Mouse (Mus musculus) forebrain, embryonic 10.5 days (tissue): ENCODE data around the gene Dalrd3. TPM values are rescaled to one million over a fixed set of nuclear protein-coding genes. Genes with fewer than 3 reads are reported as not detected.
"Not testable (repeated sequence)": the region's sequence is repeated elsewhere in the genome, so short reads cannot be mapped to it uniquely, and the experiment has no call there.

Source experiments
- DNase-seq: peaks from one replicate; pipeline ENCODE4 v3.0.0-alpha.2; 2017; ENCODE audit warnings: low spot score; ENCODE audit errors: extremely low spot score
- H3K27ac ChIP-seq: fragments of 300-500 bp; sonication (generic); 2 replicates; pipeline ENCODE4 v1.5.1; 2016; ENCODE audit warnings: mild to moderate bottlenecking
- H3K27me3 ChIP-seq: fragments of 300-500 bp; sonication (generic); 2 replicates; pipeline ENCODE4 v1.6.1; 2016; ENCODE audit warnings: mild to moderate bottlenecking; ENCODE audit not compliant: poor library complexity, severe bottlenecking
- H3K36me3 ChIP-seq: fragments of 300-500 bp; sonication (generic); replicated peaks from 2 replicates; pipeline ENCODE4 v1.6.1; 2016; ENCODE audit warnings: mild to moderate bottlenecking, moderate library complexity
- H3K4me1 ChIP-seq: fragments of 300-500 bp; sonication (generic); 2 replicates; pipeline ENCODE4 v1.6.1; 2016
- H3K4me3 ChIP-seq: fragments of 300-500 bp; sonication (generic); 2 replicates; pipeline ENCODE4 v1.5.1; 2016; ENCODE audit warnings: mild to moderate bottlenecking, moderate library complexity
- H3K9me3 ChIP-seq: fragments of 300-500 bp; sonication (generic); 2 replicates; pipeline ENCODE4 v1.6.1; 2016; ENCODE audit warnings: mild to moderate bottlenecking, moderate library complexity
- WGBS: fragments of 180-500 bp; shearing (Covaris S2); methylation state at CpG from one replicate; pipeline ENCODE4 v1.1.7; 2016; 5-methylcytosine and 5-hydroxymethylcytosine counted together
- microRNA counts: library from miRNA; unstranded; fragments of <30 nt; microRNA quantifications from one replicate; lab custom pipeline; 2017
- microRNA-seq: library from miRNA; unstranded; fragments of <30 nt; microRNA quantifications from one replicate; pipeline ENCODE4, GENCODE M21; 2017
- polyA plus RNA-seq: library from polyadenylated mRNA; unstranded; fragments of >200 nt; fragmentation: Nextera tagmentation; extraction: Ambion mirVana; gene quantifications from 2 replicates; pipeline ENCODE4 v1.2.1, GENCODE M21; 2016

The Dalrd3 gene
- polyA plus RNA-seq, 1 experiment from 2014 or later: 201 TPM

DNA sequence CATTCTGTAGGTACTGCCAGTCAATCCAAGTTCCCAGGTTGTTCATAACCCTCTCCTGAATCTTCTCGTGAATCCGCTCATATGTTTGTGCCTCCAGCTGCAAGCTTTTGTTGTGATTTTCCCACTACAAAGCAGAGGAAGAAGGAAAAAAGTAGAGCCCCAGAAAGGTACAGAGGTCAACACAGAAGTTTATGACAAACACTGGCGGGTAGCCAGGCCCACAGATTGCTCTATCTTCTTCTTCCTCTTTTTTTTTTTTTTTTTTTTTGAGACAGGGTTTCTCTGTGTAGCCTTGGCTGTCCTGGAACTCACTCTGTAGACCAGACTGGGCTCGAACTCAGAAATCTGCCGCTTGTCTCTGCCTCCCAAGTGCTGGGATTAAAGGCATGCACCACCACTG lies 38.2 kb downstream of the Dalrd3 start:
- Histone ChIP-seq H3K36me3 (peaks cover 100% of the 10 kb centered on the region), H3K4me1 (peaks cover 12% of the 10 kb centered on the region; the same call in 1 of the 2 replicates)
- DNase-seq, H3K27me3 ChIP-seq, H3K27ac ChIP-seq, H3K4me3 ChIP-seq, H3K9me3 ChIP-seq: not testable (repeated sequence)
- 95% methylated on average over 5 of the region's 5 CpGs for WGBS

DNA sequence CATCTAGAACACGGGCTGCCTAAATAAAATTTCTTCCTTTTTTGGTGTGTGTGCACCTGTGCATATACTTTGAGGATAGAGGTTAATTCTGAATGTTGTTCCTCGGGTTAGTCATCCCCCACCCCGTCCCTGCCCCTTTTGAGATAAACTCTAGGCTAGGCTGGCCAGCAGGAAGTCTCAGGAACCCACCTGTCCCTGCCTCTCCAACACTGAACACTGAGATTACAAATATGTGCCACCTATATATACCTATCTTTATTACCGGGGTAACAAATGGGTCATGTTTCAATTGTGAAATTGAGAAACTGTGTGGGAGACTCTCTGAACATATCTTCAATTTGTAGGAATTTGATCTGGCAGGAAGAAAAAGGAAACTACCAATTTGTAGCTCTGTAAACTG lies 39.2 kb downstream of the Dalrd3 start:
- DNase-seq: no peak
- Histone ChIP-seq H3K4me1 (peaks cover 12% of the 10 kb centered on the region; the same call in 1 of the 2 replicates), H3K27me3 (no peaks in the 10 kb centered on the region), H3K36me3 (peaks cover 100% of the 10 kb centered on the region), H3K9me3 (no peaks in the 10 kb centered on the region), H3K4me3 (no peak overlapping the region), H3K27ac (no peak overlapping the region)
- 91% methylated on average over 4 of the region's 4 CpGs for WGBS

DNA sequence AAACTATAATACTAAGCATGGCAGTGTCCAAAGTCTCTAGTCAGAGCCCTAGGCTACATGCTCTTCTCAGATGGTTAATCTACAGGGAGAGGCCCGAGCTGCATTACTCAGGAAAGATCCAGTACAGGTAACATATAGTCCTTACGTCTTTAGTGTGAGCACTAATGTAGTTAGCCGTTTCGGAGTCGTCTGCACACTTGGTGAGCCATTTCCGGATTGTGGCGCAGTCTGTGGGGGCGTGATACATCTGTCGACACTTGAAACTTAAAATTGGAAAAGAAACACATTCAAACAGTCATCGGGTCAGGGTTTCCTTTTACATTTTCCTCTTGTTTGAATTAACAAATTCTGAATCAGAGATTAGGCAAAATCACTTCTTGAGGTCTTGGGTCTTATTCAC lies 41.8 kb downstream of the Dalrd3 start:
- 0 out of 2 replicates have a peak, but pooled peaks cover 7% of the 10 kb centered on the region for H3K4me1 ChIP-seq
- peaks cover 100% of the 10 kb centered on the region for H3K36me3 ChIP-seq
- H3K4me3 ChIP-seq: no peak overlapping the region
- WGBS: 95% methylated on average over 10 of the region's 10 CpGs
- no peaks in the 10 kb centered on the region for H3K27me3 ChIP-seq
- no peak overlapping the region for H3K27ac ChIP-seq
- no peak for DNase-seq
- H3K9me3 ChIP-seq: no peaks in the 10 kb centered on the region

DNA sequence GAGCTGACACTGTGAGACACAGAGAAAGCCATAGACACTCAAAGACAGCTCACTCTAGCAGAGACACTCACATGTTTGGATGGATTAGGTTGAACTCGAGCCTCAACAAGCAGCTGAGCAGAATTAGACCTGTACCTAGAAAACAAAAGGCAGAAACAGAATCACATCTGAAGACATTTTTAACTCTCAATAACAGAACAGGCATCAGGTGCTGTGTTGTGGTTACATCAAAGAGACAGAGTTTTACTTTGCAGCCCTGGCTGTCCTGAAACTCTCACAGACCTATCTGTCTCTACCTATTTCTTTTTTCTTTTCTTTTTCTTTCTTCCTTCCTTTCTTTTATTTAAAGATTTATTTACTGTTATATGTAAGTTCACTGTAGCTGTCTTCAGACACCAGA lies 47.6 kb downstream of the Dalrd3 start:
- H3K27ac ChIP-seq: no peak overlapping the region
- H3K4me1 ChIP-seq: 0 out of 2 replicates have a peak, but pooled peaks cover 3% of the 10 kb centered on the region
- H3K4me3 ChIP-seq: no peak overlapping the region
- WGBS: 92% methylated on average over 1 of the region's 1 CpGs
- no peaks in the 10 kb centered on the region for H3K9me3 ChIP-seq
- no peaks in the 10 kb centered on the region for H3K27me3 ChIP-seq
- peaks cover 87% of the 10 kb centered on the region for H3K36me3 ChIP-seq
- DNase-seq: no peak

MicroRNA genes within 50 kb of the gene (microRNA counts, 519-probe panel; counts per million panel counts)
- 5,072 counts per million, percentile 85 among the panel's probes with 10 or more counts for microRNA mmu-miR-191 (lab: Ali Mortazavi, UCI)
- 3,460 counts per million, percentile 73 among the panel's probes with 10 or more counts for microRNA mmu-miR-425 (lab: Ali Mortazavi, UCI)

Small RNA genes lying within 50 kb of the gene (microRNA-seq; reads per million reads assigned to microRNA genes)
- gene Gm24083 (not detected), gene Mir191 (not detected), gene Mir425 (3,495 reads per million, percentile 87 among the genes with 10 or more reads in this experiment)

Other genes starting within 250 kb of the Dalrd3 start
- gene Gpx1, start 231.0 kb upstream of the Dalrd3 start, polyA plus RNA-seq: 806 and 868 TPM in 2 replicates
- 132 and 133 TPM in 2 replicates for gene Usp4, start 222.0 kb upstream of the Dalrd3 start, polyA plus RNA-seq
- 0.60 and 0.65 TPM in 2 replicates for gene 1700102P08Rik, start 177.1 kb upstream of the Dalrd3 start, polyA plus RNA-seq
- 0.57 and 0.97 TPM in 2 replicates for gene Ccdc36, start 141.4 kb upstream of the Dalrd3 start, polyA plus RNA-seq
- gene BC048562, start 133.4 kb upstream of the Dalrd3 start, polyA plus RNA-seq: not detected in 2 replicates
- 53.6 and 54.1 TPM in 2 replicates for gene Ccdc71, start 109.4 kb upstream of the Dalrd3 start, polyA plus RNA-seq
- gene Klhdc8b, start 108.3 kb upstream of the Dalrd3 start, polyA plus RNA-seq: 33.1 and 40.3 TPM in 2 replicates
- gene Lamb2, start 90.2 kb upstream of the Dalrd3 start, polyA plus RNA-seq: 34.8 and 40.8 TPM in 2 replicates
- gene Usp19, start 79.3 kb upstream of the Dalrd3 start, polyA plus RNA-seq: 76.1 and 79.9 TPM in 2 replicates
- 113 and 117 TPM in 2 replicates for gene Qars, start 62.2 kb upstream of the Dalrd3 start, polyA plus RNA-seq
- 160 and 164 TPM in 2 replicates for gene Qrich1, start 53.1 kb upstream of the Dalrd3 start, polyA plus RNA-seq
- 244 and 260 TPM in 2 replicates for gene Impdh2, start 9.6 kb upstream of the Dalrd3 start, polyA plus RNA-seq
- gene Ndufaf3, start 2.5 kb upstream of the Dalrd3 start, polyA plus RNA-seq: 43.3 and 50.6 TPM in 2 replicates
- gene Wdr6, start 8.9 kb downstream of the Dalrd3 start, polyA plus RNA-seq: 203 and 212 TPM in 2 replicates
- gene P4htm, start 27.8 kb downstream of the Dalrd3 start, polyA plus RNA-seq: 11.9 and 12.1 TPM in 2 replicates
- 64.1 and 69.1 TPM in 2 replicates for gene Arih2, start 79.5 kb downstream of the Dalrd3 start, polyA plus RNA-seq
- 33.1 and 35.8 TPM in 2 replicates for gene Slc25a20, start 92.2 kb downstream of the Dalrd3 start, polyA plus RNA-seq
- gene Prkar2a, start 119.4 kb downstream of the Dalrd3 start, polyA plus RNA-seq: 28.5 and 30.1 TPM in 2 replicates
- 78.3 and 89.3 TPM in 2 replicates for gene Ip6k2, start 213.9 kb downstream of the Dalrd3 start, polyA plus RNA-seq
- gene Nckipsd, start 238.5 kb downstream of the Dalrd3 start, polyA plus RNA-seq: 14.1 and 18.8 TPM in 2 replicates